ENCODE assay signal across 9 mouse cellular contexts in genomic region chr9:25355806-25356205, GRCm38 (mm10).
A peak's percentile ranks its signal among the peaks of the same experiment; 100 is the strongest.
DNase-seq lines count a peak whose midpoint lies in the region; ATAC-seq lines count a peak whose summit lies in the region.
"Had no signal": no experiment of that assay in that cellular context is flagged by ENCODE, and none has a peak within 500 bp of the region (broad histone marks: within the 10 kb centered on the region; RNA-seq: fewer than 3 reads in every experiment).

No protein-coding gene starts in this region.

- WGBS in forebrain, embryonic 15.5 days, result 72% methylated on average over 11 of the region's 11 CpGs
- 93% methylated on average over 11 of the region's 11 CpGs for WGBS in forebrain, embryonic 11.5 days
- WGBS in kidney, embryonic 15.5 days, result 93% methylated on average over 11 of the region's 11 CpGs

- H3K27ac ChIP-seq in forebrain, embryonic 15.5 days (replicated peaks), result peak overlapping the region; percentile 37; the same call in 1 of the 2 replicates
- no peak overlapping the region for H3K27ac ChIP-seq in forebrain, embryonic 11.5 days (ENCODE audit: low read depth, low read length)
- no peak overlapping the region for H3K27ac ChIP-seq in kidney, embryonic 15.5 days

- H3K36me3 ChIP-seq in forebrain, embryonic 15.5 days, result no peaks in the 10 kb centered on the region
- H3K36me3 ChIP-seq in forebrain, embryonic 11.5 days (ENCODE audit: control insufficient read depth, insufficient read depth, low read length), result no peaks in the 10 kb centered on the region
- H3K36me3 ChIP-seq in kidney, embryonic 15.5 days, result no peaks in the 10 kb centered on the region

- no peaks in the 10 kb centered on the region for H3K9me3 ChIP-seq in forebrain, embryonic 15.5 days
- no peaks in the 10 kb centered on the region for H3K9me3 ChIP-seq in forebrain, embryonic 11.5 days (ENCODE audit: control insufficient read depth, low read length)
- no peaks in the 10 kb centered on the region for H3K9me3 ChIP-seq in kidney, embryonic 15.5 days (replicated peaks)

- H3K4me2 ChIP-seq in forebrain, embryonic 15.5 days (replicated peaks), result no peak overlapping the region
- no peak overlapping the region for H3K4me2 ChIP-seq in forebrain, embryonic 11.5 days (ENCODE audit: low read depth, low read length, severe bottlenecking)
- H3K4me2 ChIP-seq in kidney, embryonic 15.5 days, result no peak overlapping the region

- no peak for DNase-seq in forebrain, embryonic 11.5 days (ENCODE audit: low spot score)
- peak; percentile 74 for DNase-seq in cerebellum, adult 8-10 months
- peak; percentile 70 for DNase-seq in gastrocnemius, postnatal 14 days
- DNase-seq in left cerebral cortex, postnatal 36 days (ENCODE audit: low spot score in 2 of 2), result peak; percentile 16 to 20
- no peak for DNase-seq in heart, postnatal 14 days
- DNase-seq: lung, adult 2 months had no signal

- ATAC-seq in forebrain, embryonic 15.5 days (replicated peaks), result peak; percentile 85
- no peak for ATAC-seq in forebrain, embryonic 11.5 days (replicated peaks; ENCODE audit: low FRiP score)
- ATAC-seq in erythroid progenitor cell, adult 5-6 weeks (replicated peaks; ENCODE audit: low FRiP score, poor library complexity, severe bottlenecking), result no peak
- no peak for ATAC-seq in kidney, embryonic 15.5 days (replicated peaks; ENCODE audit: low FRiP score)

- H3K27me3 ChIP-seq in forebrain, embryonic 15.5 days, result no peaks in the 10 kb centered on the region
- no peaks in the 10 kb centered on the region for H3K27me3 ChIP-seq in forebrain, embryonic 11.5 days (ENCODE audit: control insufficient read depth, insufficient read depth, low read length)
- H3K27me3 ChIP-seq in kidney, embryonic 15.5 days, result no peaks in the 10 kb centered on the region

- intact Hi-C loops in gastrocnemius, postnatal 14 days (cut with DNase I; ENCODE audit: low total_unique reads), result no loop called here
- intact Hi-C loops in left cerebral cortex, postnatal 36 days (cut with DNase I), result no loop called here
- intact Hi-C loops in heart, postnatal 14 days (cut with DNase I), result no loop called here

- no peaks in the 10 kb centered on the region for H3K4me1 ChIP-seq in forebrain, embryonic 15.5 days
- no peaks in the 10 kb centered on the region for H3K4me1 ChIP-seq in forebrain, embryonic 11.5 days (replicated peaks; ENCODE audit: control insufficient read depth, insufficient read depth, low read length)
- no peaks in the 10 kb centered on the region for H3K4me1 ChIP-seq in kidney, embryonic 15.5 days

- no peak overlapping the region for H3K9ac ChIP-seq in forebrain, embryonic 15.5 days (replicated peaks)
- H3K9ac ChIP-seq in forebrain, embryonic 11.5 days (ENCODE audit: low read length), result no peak overlapping the region
- no peak overlapping the region for H3K9ac ChIP-seq in kidney, embryonic 15.5 days

- no peak overlapping the region for H3K4me3 ChIP-seq in forebrain, embryonic 15.5 days
- H3K4me3 ChIP-seq in forebrain, embryonic 11.5 days (ENCODE audit: low read depth, low read length), result no peak overlapping the region
- no peak overlapping the region for H3K4me3 ChIP-seq in kidney, embryonic 15.5 days (replicated peaks)

Comparison
In these comparisons a context has a peak if more than half of its experiments do, and no peak if none do; other contexts are left out.
1. DNase-seq: peak in cerebellum, adult 8-10 months (single experiment), gastrocnemius, postnatal 14 days (single experiment) and left cerebral cortex, postnatal 36 days (2 of 2); none in forebrain, embryonic 11.5 days (single experiment) and heart, postnatal 14 days (0 of 2).